Mouse (Mus musculus): ENCODE results near the gene Camk2n2. TPM values are rescaled to one million over a fixed set of nuclear protein-coding genes. Genes with fewer than 3 reads are reported as not detected.
"Not testable (repeated sequence)": the region's sequence is repeated elsewhere in the genome, so short reads cannot be mapped to it uniquely, and the experiment has no call there.

The Camk2n2 gene
- 8.9 and 9.7 TPM in 2 replicates for polyA plus RNA-seq (2011; ENCODE audit: insufficient read length, low read depth, missing spikeins)

DNA sequence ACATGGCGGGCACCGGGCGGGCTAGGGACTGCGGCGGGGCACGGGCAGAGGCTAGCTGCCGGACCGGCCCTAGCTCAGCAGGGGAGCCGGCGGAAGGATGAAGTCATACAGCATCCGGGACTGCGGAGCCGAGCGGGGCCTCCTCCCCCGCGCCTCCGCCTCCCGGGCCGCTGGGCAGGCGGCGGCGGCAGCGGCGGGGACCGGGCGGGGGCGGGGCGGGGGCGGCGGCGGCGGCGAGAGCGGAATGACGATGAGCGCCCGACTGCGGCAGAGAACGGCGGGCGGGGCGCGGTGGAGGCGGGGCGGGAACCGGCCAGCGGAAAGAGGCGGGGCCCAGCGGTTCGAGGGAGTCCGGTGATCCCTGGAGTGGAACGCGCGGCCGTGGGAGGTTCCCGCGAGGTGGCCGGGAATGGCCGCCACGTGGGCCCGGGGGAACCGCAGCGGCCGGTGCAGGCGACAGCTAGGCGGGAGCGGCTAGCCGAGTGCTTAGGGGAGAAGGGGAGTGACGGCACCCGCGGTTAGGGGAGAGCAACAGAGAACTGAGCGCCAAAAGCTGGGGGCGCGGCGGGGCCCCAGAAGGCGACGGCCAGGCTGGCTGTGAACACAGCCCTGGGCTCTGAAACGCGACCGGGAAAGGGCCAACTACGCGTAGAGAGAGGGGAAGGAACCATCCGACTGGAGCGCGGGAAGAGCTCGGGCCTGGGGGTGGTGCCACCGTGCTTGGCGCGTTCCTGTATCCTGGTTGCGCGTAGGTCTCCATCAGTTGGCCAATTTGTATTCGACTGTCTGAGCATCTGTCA lies at the start of gene Camk2n2:
Gene Camk2n2 (minus strand): TSS at position 97 of the 800 bp plus-strand sequence.
- no peak for TF ChIP-seq CTCF (IDR thresholded peaks at IDR 0.05; ENCODE audit: borderline replicate concordance, insufficient read depth, low read length)
- TF ChIP-seq POLR2A (IDR thresholded peaks at IDR 0.05; ENCODE audit: low read depth, low read length) = peak; percentile 41
- Histone ChIP-seq H3K4me3 (ENCODE audit: insufficient read depth, low read length) (peak within 1 kb of the TSS; percentile 60), H3K27ac (ENCODE audit: insufficient read depth, low read length) (peak within 1 kb of the TSS; percentile 63), H3K4me1 (ENCODE audit: control insufficient read depth, insufficient read depth, low read length) (0 out of 2 replicates have a peak, but pooled peaks cover 9% of the 10 kb centered on the region)

DNA sequence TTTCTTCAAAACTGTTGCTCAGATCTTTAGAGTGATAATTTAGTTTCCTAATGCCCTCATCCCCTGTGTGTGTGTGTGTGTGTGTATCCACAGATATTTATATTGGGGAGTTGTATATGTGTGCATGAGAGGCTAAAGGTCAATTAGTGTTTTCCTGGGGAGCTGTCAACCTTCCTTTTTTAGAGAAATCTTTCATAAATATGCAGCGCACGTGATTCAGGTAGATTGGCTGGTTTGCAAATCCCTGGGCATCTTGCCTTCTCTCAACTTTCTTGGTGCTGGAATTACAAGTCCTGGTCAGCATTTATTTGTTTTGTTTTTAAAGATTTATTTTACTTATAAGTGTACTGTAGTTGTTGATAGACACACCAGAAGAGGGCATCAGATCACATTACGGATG lies 49.2 kb upstream of the Camk2n2 start:
- no peak overlapping the region for H3K27ac ChIP-seq (ENCODE audit: insufficient read depth, low read length)
- H3K4me3 ChIP-seq (ENCODE audit: insufficient read depth, low read length) = no peak overlapping the region
- peaks cover 6% of the 10 kb centered on the region for H3K4me1 ChIP-seq (ENCODE audit: control insufficient read depth, insufficient read depth, low read length)
- no peak for TF ChIP-seq POLR2A (IDR thresholded peaks at IDR 0.05; ENCODE audit: low read depth, low read length)
- TF ChIP-seq CTCF (IDR thresholded peaks at IDR 0.05; ENCODE audit: borderline replicate concordance, insufficient read depth, low read length) = no peak

DNA sequence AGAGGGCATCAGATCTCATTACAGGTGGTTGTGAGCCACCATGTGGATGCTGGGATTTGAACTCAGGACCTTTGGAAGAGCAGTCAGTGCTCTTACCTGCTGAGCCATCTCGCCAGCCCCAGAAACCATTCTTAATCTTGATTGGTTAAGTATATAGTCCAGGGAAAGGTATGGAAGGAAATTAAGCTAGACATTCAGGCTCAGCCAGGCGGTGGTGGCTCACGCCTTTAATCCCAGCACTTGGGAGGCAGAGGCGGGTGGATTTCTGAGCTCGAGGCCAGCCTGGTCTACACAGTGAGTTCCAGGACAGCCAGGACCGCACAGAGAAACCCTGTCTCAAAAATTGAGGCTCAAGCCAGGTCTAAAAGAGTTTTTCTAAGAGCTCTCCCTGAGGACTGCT lies 46.9 kb upstream of the Camk2n2 start, which contains the start of gene Eif4g1:
Gene Eif4g1 (plus strand): TSS at position 301 of the 400 bp plus-strand sequence.
- not testable (repeated sequence) for H3K4me1 ChIP-seq (ENCODE audit: control insufficient read depth, insufficient read depth, low read length); H3K4me3 ChIP-seq (ENCODE audit: insufficient read depth, low read length); H3K27ac ChIP-seq (ENCODE audit: insufficient read depth, low read length)

DNA sequence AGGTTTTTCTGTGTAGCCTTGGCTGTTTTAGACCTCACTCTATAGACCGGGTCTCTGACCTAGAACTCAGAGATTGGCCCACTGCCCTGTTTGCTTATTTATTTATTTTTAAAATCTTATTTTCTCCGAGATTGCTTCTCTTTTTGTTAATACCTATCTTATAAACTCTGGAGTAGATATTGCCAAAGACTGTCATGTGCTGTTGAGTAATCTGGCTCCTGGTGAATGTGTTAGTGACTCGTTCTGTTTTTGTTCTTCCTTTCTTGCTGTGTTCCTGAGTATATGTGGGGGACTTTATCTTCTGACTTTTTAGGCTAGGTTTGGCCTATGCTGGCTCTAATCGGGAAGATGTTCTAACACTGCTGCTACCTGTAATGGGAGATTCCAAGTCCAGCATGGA lies 36.6 kb upstream of the Camk2n2 start:
- no peak overlapping the region for H3K4me3 ChIP-seq (ENCODE audit: insufficient read depth, low read length)
- TF ChIP-seq CTCF (IDR thresholded peaks at IDR 0.05; ENCODE audit: borderline replicate concordance, insufficient read depth, low read length) = no peak
- no peak for TF ChIP-seq POLR2A (IDR thresholded peaks at IDR 0.05; ENCODE audit: low read depth, low read length)
- no peaks in the 10 kb centered on the region for H3K4me1 ChIP-seq (ENCODE audit: control insufficient read depth, insufficient read depth, low read length)
- H3K27ac ChIP-seq (ENCODE audit: insufficient read depth, low read length) = no peak overlapping the region

DNA sequence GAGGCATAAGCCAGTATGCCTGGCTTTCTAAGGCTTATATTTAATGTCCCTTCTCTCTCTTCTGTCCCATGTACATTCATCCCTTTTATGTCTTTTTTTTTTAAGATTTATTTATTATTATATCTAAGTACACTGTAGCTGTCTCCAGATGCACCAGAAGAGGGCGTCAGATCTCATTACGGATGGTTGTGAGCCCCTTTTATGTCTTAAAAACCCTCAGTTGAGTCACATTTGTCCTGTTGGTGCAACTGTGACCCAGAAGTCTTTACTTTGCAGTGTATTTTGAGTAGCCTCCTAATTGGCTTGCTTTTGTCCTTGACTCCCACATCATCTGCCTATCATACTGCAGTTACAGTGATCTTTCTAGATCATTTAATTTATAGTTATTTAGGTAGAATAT lies 32.2 kb upstream of the Camk2n2 start:
- H3K27ac ChIP-seq (ENCODE audit: insufficient read depth, low read length) = no peak overlapping the region
- H3K4me3 ChIP-seq (ENCODE audit: insufficient read depth, low read length) = no peak overlapping the region; the same call in 1 of the 2 replicates
- TF ChIP-seq POLR2A (IDR thresholded peaks at IDR 0.05; ENCODE audit: low read depth, low read length) (no peak), CTCF (IDR thresholded peaks at IDR 0.05; ENCODE audit: borderline replicate concordance, insufficient read depth, low read length) (no peak)
- no peaks in the 10 kb centered on the region for H3K4me1 ChIP-seq (ENCODE audit: control insufficient read depth, insufficient read depth, low read length)

DNA sequence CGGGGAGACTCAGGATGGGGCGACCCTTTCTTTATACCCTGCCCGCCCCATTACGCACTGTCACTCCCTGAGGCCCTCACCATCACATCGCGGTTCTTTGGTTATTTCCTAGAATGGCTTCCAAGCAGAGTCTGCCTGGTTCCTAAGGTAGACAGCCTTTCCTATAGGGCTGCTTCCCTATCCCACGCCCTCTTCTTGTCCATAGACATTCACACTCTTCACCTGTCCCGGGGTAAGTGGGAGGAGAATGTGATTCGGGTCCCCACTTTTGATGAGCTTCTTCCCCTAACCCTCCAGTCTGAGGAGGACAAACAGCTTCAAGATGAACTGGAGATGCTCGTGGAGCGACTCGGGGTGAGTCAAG lies 30.8 kb upstream of the Camk2n2 start:
- Histone ChIP-seq H3K27ac (ENCODE audit: insufficient read depth, low read length) (no peak overlapping the region), H3K4me1 (ENCODE audit: control insufficient read depth, insufficient read depth, low read length) (no peaks in the 10 kb centered on the region), H3K4me3 (ENCODE audit: insufficient read depth, low read length) (peak overlapping the region; percentile 72)
- TF ChIP-seq CTCF (IDR thresholded peaks at IDR 0.05; ENCODE audit: borderline replicate concordance, insufficient read depth, low read length) (no peak), POLR2A (IDR thresholded peaks at IDR 0.05; ENCODE audit: low read depth, low read length) (no peak)

DNA sequence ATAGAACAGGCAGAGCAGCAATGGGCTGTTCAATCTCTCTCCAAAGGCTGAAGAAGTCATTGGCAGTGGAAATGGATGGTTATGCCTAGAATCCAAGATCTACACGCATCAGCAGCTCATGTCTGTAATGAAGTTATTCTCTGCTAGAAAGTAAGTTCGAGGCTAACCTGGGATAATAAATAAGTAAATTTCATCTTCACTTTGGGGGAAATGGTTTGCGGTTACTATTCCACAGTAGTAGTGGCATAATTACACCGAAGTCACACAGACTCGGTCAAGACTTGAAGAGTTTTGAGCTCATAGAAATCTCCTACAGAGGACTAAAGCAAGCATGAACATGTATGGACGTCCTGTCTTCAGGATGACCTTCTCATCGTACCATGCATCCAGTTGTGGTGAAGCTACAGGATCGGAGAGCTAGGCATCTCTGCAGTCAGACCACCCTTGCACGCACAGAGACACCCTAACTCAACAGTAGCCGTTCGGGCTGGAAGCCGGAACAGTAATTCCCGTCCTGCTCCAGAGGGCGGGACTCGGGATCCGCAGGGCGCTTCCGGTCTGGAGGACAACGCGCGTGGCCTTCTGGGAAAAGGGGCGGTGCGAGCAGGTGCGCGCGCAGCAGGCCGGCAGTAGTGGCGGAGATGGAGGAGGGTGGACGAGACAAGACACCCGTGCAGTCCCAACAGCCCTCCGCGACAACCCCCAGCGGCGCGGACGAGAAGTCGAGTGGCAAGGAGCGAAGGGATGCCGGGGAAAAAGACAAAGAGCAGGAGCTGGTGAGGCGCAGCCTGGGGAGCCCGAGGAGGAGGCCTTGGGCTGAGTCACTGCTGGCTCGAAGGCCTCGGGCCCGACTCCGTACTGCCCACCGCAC lies 30.2 kb upstream of the Camk2n2 start, which contains the start of gene Psmd2:
Gene Psmd2 (plus strand): TSS at position 577 of the 871 bp plus-strand sequence.
- TF ChIP-seq CTCF (IDR thresholded peaks at IDR 0.05; ENCODE audit: borderline replicate concordance, insufficient read depth, low read length) (no peak), POLR2A (IDR thresholded peaks at IDR 0.05; ENCODE audit: low read depth, low read length) (peak; percentile 100)
- H3K4me1 ChIP-seq (ENCODE audit: control insufficient read depth, insufficient read depth, low read length) = no peaks in the 10 kb centered on the region
- peak within 1 kb of the TSS; percentile 72 for H3K4me3 ChIP-seq (ENCODE audit: insufficient read depth, low read length)
- peak within 1 kb of the TSS; percentile 72; the same call in 1 of the 2 replicates for H3K27ac ChIP-seq (ENCODE audit: insufficient read depth, low read length)

DNA sequence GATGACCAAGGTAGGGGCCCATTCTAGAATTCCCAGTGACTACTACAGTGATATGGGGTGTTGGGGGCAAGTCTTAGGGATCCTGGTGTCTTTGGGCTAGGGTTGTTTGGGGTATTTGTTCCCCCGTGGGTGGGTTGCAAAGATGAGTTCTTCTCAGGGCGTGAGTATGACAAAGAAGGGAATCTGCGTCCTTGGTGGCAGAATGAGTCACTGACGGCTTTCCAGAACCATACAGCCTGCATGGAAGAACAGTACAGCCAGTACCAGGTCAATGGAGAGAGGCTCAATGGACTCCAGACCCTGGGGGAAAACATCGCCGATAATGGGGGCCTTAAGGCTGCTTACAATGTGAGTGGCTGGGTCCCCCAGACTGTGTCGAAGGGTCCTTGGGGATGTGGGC lies 22.8 kb upstream of the Camk2n2 start:
- Histone ChIP-seq H3K4me3 (ENCODE audit: insufficient read depth, low read length) (no peak overlapping the region), H3K27ac (ENCODE audit: insufficient read depth, low read length) (no peak overlapping the region), H3K4me1 (ENCODE audit: control insufficient read depth, insufficient read depth, low read length) (no peaks in the 10 kb centered on the region)
- TF ChIP-seq POLR2A (IDR thresholded peaks at IDR 0.05; ENCODE audit: low read depth, low read length) (no peak), CTCF (IDR thresholded peaks at IDR 0.05; ENCODE audit: borderline replicate concordance, insufficient read depth, low read length) (no peak)

DNA sequence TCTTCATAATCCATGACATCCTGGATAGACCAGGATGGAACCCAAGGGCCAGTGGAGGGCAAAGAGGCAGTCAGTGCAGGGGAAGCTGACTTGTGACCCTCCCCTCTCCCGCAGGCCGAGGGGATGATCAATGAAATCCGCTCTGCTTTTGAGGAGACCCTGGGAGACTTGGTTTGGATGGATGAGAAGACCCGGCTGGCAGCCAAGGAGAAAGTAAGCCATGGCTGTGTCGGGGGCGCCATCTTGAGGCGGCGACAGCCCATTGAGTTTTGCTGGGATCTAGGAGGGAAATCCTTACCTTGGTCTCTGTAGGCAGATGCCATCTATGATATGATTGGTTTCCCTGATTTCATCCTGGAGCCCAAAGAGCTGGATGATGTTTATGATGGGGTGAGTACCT lies 21.1 kb upstream of the Camk2n2 start:
- H3K4me1 ChIP-seq (ENCODE audit: control insufficient read depth, insufficient read depth, low read length) = no peaks in the 10 kb centered on the region
- TF ChIP-seq CTCF (IDR thresholded peaks at IDR 0.05; ENCODE audit: borderline replicate concordance, insufficient read depth, low read length) (peak; percentile 58; the same call in 1 of the 2 replicates), POLR2A (IDR thresholded peaks at IDR 0.05; ENCODE audit: low read depth, low read length) (no peak)
- H3K4me3 ChIP-seq (ENCODE audit: insufficient read depth, low read length) = no peak overlapping the region
- H3K27ac ChIP-seq (ENCODE audit: insufficient read depth, low read length) = no peak overlapping the region
